14 mouse cellular contexts compared by ENCODE assay signal in the genomic region with DNA sequence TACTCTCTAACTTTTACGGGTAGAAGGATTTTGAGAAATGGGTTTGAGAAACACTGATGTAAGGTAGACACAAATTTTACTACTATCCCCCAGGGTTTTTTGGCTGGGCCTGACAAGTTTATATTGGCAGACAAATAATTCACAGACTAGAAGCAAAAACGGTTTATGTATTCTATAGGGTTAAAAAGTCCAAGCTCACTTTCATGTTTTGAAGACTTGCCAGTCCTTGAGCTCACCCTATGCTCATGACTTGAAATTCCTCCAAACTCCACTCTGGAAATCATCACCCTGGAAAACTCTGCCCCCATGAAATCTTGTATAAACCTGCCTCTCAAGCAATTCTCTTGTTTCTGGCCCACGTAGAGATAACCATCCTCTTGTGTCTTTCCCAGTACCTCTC.
"Had no signal": no experiment of that assay in that cellular context is flagged by ENCODE, and none has a peak within 500 bp of the region (broad histone marks: within the 10 kb centered on the region; RNA-seq: fewer than 3 reads in every experiment).

No protein-coding gene starts in this region.

- H3K36me3 ChIP-seq: liver, embryonic 13.5 days had no signal

- H3K4me3 ChIP-seq: liver, embryonic 13.5 days had no signal

- H3K4me1 ChIP-seq: liver, embryonic 13.5 days had no signal

- H3K9ac ChIP-seq: liver, embryonic 13.5 days had no signal

- H3K4me2 ChIP-seq: liver, embryonic 13.5 days; midbrain, embryonic 11.5 days had no signal

- H3K27me3 ChIP-seq: liver, embryonic 13.5 days had no signal

- H3K27ac ChIP-seq: liver, embryonic 13.5 days had no signal

- DNase-seq: kidney, adult 9 months; kidney, postnatal 14 days; kidney, postnatal 4 days; liver, embryonic 13.5 days; lung, adult 2 months; lung, postnatal 14 days; lung, postnatal 4 days; midbrain, embryonic 14.5 days; right cerebral cortex, adult 18-20 months; right cerebral cortex, postnatal 14 days; right cerebral cortex, postnatal 4 days; thymus, adult 18-20 months; thymus, postnatal 36 days had no signal
